Comparison of ENCODE assay signal across 15 mouse cellular contexts in genomic region chr2:5298071-5298470, GRCm38 (mm10).
A peak's percentile ranks its signal among the peaks of the same experiment; 100 is the strongest.
DNase-seq lines count a peak whose midpoint lies in the region; ATAC-seq lines count a peak whose summit lies in the region.
"Had no signal": no experiment of that assay in that cellular context is flagged by ENCODE, and none has a peak within 500 bp of the region (broad histone marks: within the 10 kb centered on the region; RNA-seq: fewer than 3 reads in every experiment).

No protein-coding gene starts in this region.

- no peaks in the 10 kb centered on the region for H3K27me3 ChIP-seq in heart, embryonic 10.5 days (ENCODE audit: insufficient read depth, poor library complexity, severe bottlenecking)
- H3K27me3 ChIP-seq in heart, embryonic 12.5 days (replicated peaks): no peaks in the 10 kb centered on the region
- no peaks in the 10 kb centered on the region for H3K27me3 ChIP-seq in midbrain, embryonic 15.5 days (replicated peaks)
- H3K27me3 ChIP-seq: embryonic facial prominence, embryonic 12.5 days; limb, embryonic 13.5 days; liver, embryonic 15.5 days had no signal

- ATAC-seq in heart, embryonic 12.5 days (ENCODE audit: insufficient number of reproducible peaks, low FRiP score): no peak
- ATAC-seq in midbrain, embryonic 15.5 days (replicated peaks): no peak
- ATAC-seq: CD4-positive, CD25-positive, alpha-beta regulatory T cell, adult 4 months; forebrain, postnatal 0 days had no signal

- H3K27ac ChIP-seq in heart, embryonic 10.5 days: no peak overlapping the region
- H3K27ac ChIP-seq in heart, embryonic 12.5 days (ENCODE audit: poor library complexity, severe bottlenecking): no peak overlapping the region
- no peak overlapping the region for H3K27ac ChIP-seq in midbrain, embryonic 15.5 days
- H3K27ac ChIP-seq: embryonic facial prominence, embryonic 12.5 days; heart, adult 2 months; layer of hippocampus, adult 2 months; limb, embryonic 13.5 days; liver, embryonic 15.5 days had no signal

- no peaks in the 10 kb centered on the region for H3K36me3 ChIP-seq in heart, embryonic 10.5 days
- H3K36me3 ChIP-seq in heart, embryonic 12.5 days: no peaks in the 10 kb centered on the region
- 0 out of 2 replicates have a peak, but pooled peaks cover 3% of the 10 kb centered on the region for H3K36me3 ChIP-seq in midbrain, embryonic 15.5 days (replicated peaks)
- H3K36me3 ChIP-seq: embryonic facial prominence, embryonic 12.5 days; limb, embryonic 13.5 days; liver, embryonic 15.5 days had no signal

- WGBS in heart, embryonic 10.5 days: 86% methylated on average over 10 of the region's 10 CpGs
- 81% methylated on average over 10 of the region's 10 CpGs for WGBS in heart, embryonic 12.5 days
- 82% methylated on average over 10 of the region's 10 CpGs for WGBS in midbrain, embryonic 15.5 days

- no peak overlapping the region for H3K4me2 ChIP-seq in heart, embryonic 12.5 days
- H3K4me2 ChIP-seq in midbrain, embryonic 15.5 days: no peak overlapping the region
- H3K4me2 ChIP-seq: embryonic facial prominence, embryonic 12.5 days; limb, embryonic 13.5 days; liver, embryonic 15.5 days had no signal

- H3K4me1 ChIP-seq in heart, embryonic 10.5 days: no peaks in the 10 kb centered on the region
- no peaks in the 10 kb centered on the region for H3K4me1 ChIP-seq in heart, embryonic 12.5 days (replicated peaks)
- no peaks in the 10 kb centered on the region for H3K4me1 ChIP-seq in midbrain, embryonic 15.5 days
- H3K4me1 ChIP-seq: embryonic facial prominence, embryonic 12.5 days; liver, embryonic 15.5 days had no signal

- no peak overlapping the region for H3K4me3 ChIP-seq in heart, embryonic 10.5 days
- no peak overlapping the region for H3K4me3 ChIP-seq in heart, embryonic 12.5 days
- no peak overlapping the region for H3K4me3 ChIP-seq in midbrain, embryonic 15.5 days
- H3K4me3 ChIP-seq: embryonic facial prominence, embryonic 12.5 days; heart, adult 2 months; layer of hippocampus, adult 2 months; limb, embryonic 13.5 days; liver, embryonic 15.5 days had no signal

- no peaks in the 10 kb centered on the region for H3K9me3 ChIP-seq in heart, embryonic 10.5 days
- no peaks in the 10 kb centered on the region for H3K9me3 ChIP-seq in heart, embryonic 12.5 days (replicated peaks)
- H3K9me3 ChIP-seq in midbrain, embryonic 15.5 days: no peaks in the 10 kb centered on the region
- H3K9me3 ChIP-seq: embryonic facial prominence, embryonic 12.5 days; limb, embryonic 13.5 days; liver, embryonic 15.5 days had no signal

- no peak overlapping the region for H3K9ac ChIP-seq in heart, embryonic 12.5 days
- no peak overlapping the region for H3K9ac ChIP-seq in midbrain, embryonic 15.5 days
- H3K9ac ChIP-seq: embryonic facial prominence, embryonic 12.5 days; forebrain, postnatal 0 days; limb, embryonic 13.5 days; liver, embryonic 15.5 days had no signal

- peak; percentile 67 for DNase-seq in heart, embryonic 10.5 days (ENCODE audit: low spot score)
- DNase-seq in adrenal gland, postnatal 14 days: peak; percentile 56
- peak; percentile 30 for DNase-seq in adrenal gland, postnatal 25 days
- DNase-seq in kidney, postnatal 14 days: peak; percentile 69
- DNase-seq in urinary bladder, adult 2 months (ENCODE audit: low spot score): no peak
- DNase-seq: cerebellum, adult 18-20 months; forebrain, postnatal 0 days had no signal
